Mouse (Mus musculus) limb, embryonic 12.5 days (tissue): Measurements from ENCODE around the gene Prelid3b. TPM values are rescaled to one million over a fixed set of nuclear protein-coding genes. Genes with fewer than 3 reads are reported as not detected.

Experiments
- ATAC-seq: fragments of 200-750 bp; cut with Nextera tagmentation; 2 replicates; pipeline ENCODE4 v1.8.0; 2017; ENCODE audit warnings: low read depth, moderate TSS enrichment; ENCODE audit not compliant: insufficient number of reproducible peaks, insufficient read depth, low FRiP score, low TSS enrichment
- H3K27ac ChIP-seq: fragments of 300-500 bp; sonication (generic); 2 replicates; pipeline ENCODE4 v1.5.1; 2016; ENCODE audit warnings: mild to moderate bottlenecking, moderate library complexity
- H3K27me3 ChIP-seq: fragments of 300-500 bp; sonication (generic); 2 replicates; pipeline ENCODE4 v1.6.1; 2016; ENCODE audit warnings: mild to moderate bottlenecking, moderate library complexity
- H3K36me3 ChIP-seq: fragments of 300-500 bp; sonication (generic); 2 replicates; pipeline ENCODE4 v1.6.1; 2016; ENCODE audit warnings: mild to moderate bottlenecking, moderate library complexity
- H3K4me1 ChIP-seq: fragments of 300-500 bp; sonication (generic); replicated peaks from 2 replicates; pipeline ENCODE4 v1.6.1; 2016
- H3K4me2 ChIP-seq: fragments of 300-500 bp; sonication (generic); 2 replicates; pipeline ENCODE4 v1.6.1; 2016; ENCODE audit warnings: mild to moderate bottlenecking, moderate library complexity
- H3K4me3 ChIP-seq: fragments of 300-500 bp; sonication (generic); replicated peaks from 2 replicates; pipeline ENCODE4 v1.5.1; 2016; ENCODE audit warnings: mild to moderate bottlenecking
- H3K9ac ChIP-seq: fragments of 300-500 bp; sonication (generic); replicated peaks from 2 replicates; pipeline ENCODE4 v1.6.1; 2016; ENCODE audit warnings: mild to moderate bottlenecking, moderate library complexity
- H3K9me3 ChIP-seq: fragments of 300-500 bp; sonication (generic); 2 replicates; pipeline ENCODE4 v1.6.1; 2016; ENCODE audit warnings: mild to moderate bottlenecking, moderate library complexity
- WGBS: fragments of 180-500 bp; shearing (Covaris S2); methylation state at CpG from one replicate; pipeline ENCODE4 v1.1.7; 2016; 5-methylcytosine and 5-hydroxymethylcytosine counted together
- polyA plus RNA-seq: library from polyadenylated mRNA; unstranded; fragments of >200 nt; fragmentation: Nextera tagmentation; extraction: Ambion mirVana; gene quantifications from 2 replicates; pipeline ENCODE4 v1.2.1, GENCODE M21; 2016

The Prelid3b gene
- polyA plus RNA-seq, 1 experiment from 2014 or later: 103 TPM

DNA sequence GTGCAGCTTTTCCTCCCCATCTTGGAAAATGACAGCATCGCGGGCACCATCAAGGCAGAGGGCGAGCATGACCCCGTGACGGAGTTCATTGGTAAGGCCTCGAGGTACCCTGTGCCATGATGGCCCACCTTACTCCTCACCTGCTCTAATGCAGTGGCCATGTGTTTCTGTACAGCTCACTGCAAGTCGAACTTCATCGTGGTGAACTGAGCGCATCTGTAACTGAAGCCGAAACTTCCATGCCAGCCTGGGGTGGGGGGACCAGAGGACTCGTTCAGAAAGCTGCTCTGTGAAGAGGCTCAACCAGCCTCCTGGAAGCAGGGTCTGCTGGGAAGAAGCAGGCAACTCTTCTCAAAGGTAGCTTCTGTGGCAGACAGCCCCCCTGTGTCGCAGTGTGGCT lies 46.0 kb downstream of the Prelid3b start:
- WGBS: 94% methylated on average over 12 of the region's 12 CpGs
- H3K9ac ChIP-seq: no peak overlapping the region
- H3K4me1 ChIP-seq: peaks cover 5% of the 10 kb centered on the region
- no peaks in the 10 kb centered on the region for H3K9me3 ChIP-seq
- no peak overlapping the region for H3K4me3 ChIP-seq
- H3K27ac ChIP-seq: no peak overlapping the region
- peaks cover 93% of the 10 kb centered on the region for H3K36me3 ChIP-seq
- no peaks in the 10 kb centered on the region for H3K27me3 ChIP-seq
- no peak overlapping the region for H3K4me2 ChIP-seq
- no peak for ATAC-seq

DNA sequence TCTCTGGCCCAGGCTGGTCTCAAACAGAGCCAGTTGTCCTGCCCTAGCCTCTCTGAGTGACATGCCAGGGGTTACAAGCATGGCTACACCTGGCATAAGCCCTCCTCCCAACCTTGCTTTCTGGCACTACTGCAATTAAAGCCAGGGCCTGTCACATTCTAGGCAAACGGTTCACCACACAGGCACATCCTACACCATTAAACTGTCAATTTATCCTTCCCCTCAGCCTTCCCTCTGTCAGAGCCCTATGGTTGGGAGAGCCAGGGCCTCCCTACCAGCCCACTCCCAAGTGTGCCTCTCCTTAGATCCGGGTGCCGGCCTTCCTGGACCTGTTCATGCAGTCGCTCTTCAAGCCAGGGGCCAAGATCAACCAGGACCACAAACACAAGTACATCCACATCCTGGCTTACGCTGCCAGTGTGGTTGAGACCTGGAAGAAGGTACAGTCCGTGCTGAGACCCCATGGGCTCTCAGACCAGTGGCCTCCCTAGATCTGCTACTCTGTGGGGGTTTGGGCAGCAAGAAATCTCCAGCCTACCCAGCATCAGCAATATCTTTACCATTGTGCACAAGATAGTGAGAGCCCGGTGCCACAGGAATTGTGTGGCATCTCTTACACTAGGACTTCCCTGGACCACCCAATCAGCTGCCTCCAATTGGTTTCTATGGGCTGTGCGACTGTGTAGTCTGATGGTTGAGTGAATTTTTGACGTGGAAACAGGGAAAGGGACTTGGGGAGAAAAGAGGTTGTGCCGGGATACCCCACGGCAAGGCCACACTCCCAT lies 48.4 kb downstream of the Prelid3b start:
- Histone ChIP-seq H3K9me3 (no peaks in the 10 kb centered on the region), H3K27me3 (no peaks in the 10 kb centered on the region), H3K36me3 (peaks cover 100% of the 10 kb centered on the region), H3K4me3 (no peak overlapping the region), H3K4me1 (peaks cover 5% of the 10 kb centered on the region), H3K9ac (no peak overlapping the region), H3K27ac (no peak overlapping the region), H3K4me2 (no peak overlapping the region)
- no peak for ATAC-seq
- WGBS: 87% methylated on average over 11 of the region's 11 CpGs

DNA sequence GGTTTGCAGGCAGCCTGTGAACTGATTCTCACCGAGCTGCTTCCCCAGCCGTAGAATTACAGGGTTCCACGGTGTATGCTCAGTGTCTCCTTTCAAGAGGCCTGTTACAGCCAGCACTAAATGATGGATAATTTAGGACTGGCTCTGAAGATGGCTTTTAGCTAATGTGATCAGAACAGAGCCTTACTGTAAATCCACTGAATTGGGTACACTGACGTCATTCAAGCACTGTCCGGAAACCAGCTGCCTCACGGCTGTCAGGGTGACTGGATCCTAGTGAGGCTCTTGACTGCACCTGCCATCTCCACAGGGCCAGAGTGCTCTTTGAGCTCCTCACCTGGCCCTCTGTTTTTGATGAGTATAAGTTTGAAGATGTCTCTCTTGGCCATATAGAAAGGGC lies 51.8 kb downstream of the Prelid3b start:
- peaks cover 69% of the 10 kb centered on the region for H3K36me3 ChIP-seq
- no peaks in the 10 kb centered on the region for H3K27me3 ChIP-seq
- ATAC-seq: no peak
- peaks cover 10% of the 10 kb centered on the region for H3K4me1 ChIP-seq
- H3K9me3 ChIP-seq: no peaks in the 10 kb centered on the region
- H3K4me3 ChIP-seq: no peak overlapping the region
- no peak overlapping the region for H3K27ac ChIP-seq
- WGBS: 91% methylated on average over 6 of the region's 6 CpGs
- H3K9ac ChIP-seq: no peak overlapping the region
- no peak overlapping the region for H3K4me2 ChIP-seq

DNA sequence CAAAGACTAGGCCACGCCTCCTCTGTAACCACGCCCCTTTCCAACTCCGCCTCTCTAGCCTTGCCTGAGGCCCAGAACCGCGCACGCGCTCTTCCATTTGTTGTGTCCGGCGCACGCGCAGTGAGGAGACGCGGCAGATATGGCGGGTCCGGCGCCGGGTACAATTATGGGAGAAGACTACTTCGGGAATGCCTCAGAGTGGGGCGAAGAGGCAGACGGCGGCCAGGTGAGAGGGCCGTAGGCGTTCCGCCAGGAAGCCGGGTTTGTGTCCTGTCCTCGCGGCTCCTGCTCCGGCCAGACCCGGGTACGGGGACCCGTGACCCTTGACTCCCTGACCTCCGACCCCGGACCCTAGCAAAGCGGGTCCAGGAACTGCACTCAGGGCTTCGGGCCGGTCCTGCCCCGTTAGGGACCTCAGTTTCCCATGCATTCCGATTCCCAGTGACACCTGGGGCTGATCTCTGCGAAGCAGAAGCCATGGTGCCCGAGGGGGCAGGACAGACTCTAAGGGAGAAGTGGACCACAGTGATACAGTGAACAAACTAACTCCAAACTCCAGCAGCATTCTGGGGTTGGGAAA lies 57.1 kb downstream of the Prelid3b start, which contains the start of gene Nelfcd:
Gene Nelfcd (plus strand): TSS at position 74 of the 580 bp plus-strand sequence.
- WGBS: under 1% methylated on average over 40 of the region's 40 CpGs
- H3K4me1 ChIP-seq: peaks cover 10% of the 10 kb centered on the region

More for the DNA sequence above, 57.1 kb downstream of the Prelid3b start, which contains the start of gene Nelfcd:
- H3K36me3 ChIP-seq: peaks cover 16% of the 10 kb centered on the region
- H3K27ac ChIP-seq: 0 out of 2 replicates have a peak within 1 kb of the TSS, but pooled peaks have one; percentile 29
- ATAC-seq: peak; percentile 83
- H3K9me3 ChIP-seq: no peaks in the 10 kb centered on the region
- peak within 1 kb of the TSS; percentile 84 for H3K4me2 ChIP-seq
- H3K4me3 ChIP-seq: peak within 1 kb of the TSS; percentile 94
- peak within 1 kb of the TSS; percentile 84 for H3K9ac ChIP-seq
- no peaks in the 10 kb centered on the region for H3K27me3 ChIP-seq

Other genes with a start within 250 kb of the Prelid3b start
- 1,822 and 1,905 TPM in 2 replicates for gene Gnas, start 188.8 kb downstream of the Prelid3b start, polyA plus RNA-seq
- gene Gm20721, start 126.4 kb downstream of the Prelid3b start, polyA plus RNA-seq: 19.9 and 22.9 TPM in 2 replicates
- 190 and 193 TPM in 2 replicates for gene Nelfcd, start 57.3 kb downstream of the Prelid3b start, polyA plus RNA-seq
- gene Ctsz, start 34.0 kb downstream of the Prelid3b start, polyA plus RNA-seq: 105 and 110 TPM in 2 replicates
- gene Tubb1, start 22.4 kb downstream of the Prelid3b start, polyA plus RNA-seq: 4.3 and 5.2 TPM in 2 replicates
- 805 and 852 TPM in 2 replicates for gene Atp5e, start 9.0 kb downstream of the Prelid3b start, polyA plus RNA-seq
- 0.03 TPM in 1 of 2 replicates, not detected in the other for gene Zfp831, start 170.5 kb upstream of the Prelid3b start, polyA plus RNA-seq